Mouse (Mus musculus) adrenal gland, postnatal 4 days (tissue): ENCODE measurements at regions not wholly inside any gene's neighbourhood (a gene's known extent, or its start where the extent isn't known, plus 50 kb on each side); places are given as distances from the start of the nearest gene placed in this dataset.

Experiments used
- DNase-seq, 2 experiments: peaks; one replicate each; pipeline ENCODE4 v3.0.0; 2021 to 2022; ENCODE audit warnings: low spot score in 2 of 2, mixed read lengths in 2 of 2

DNA sequence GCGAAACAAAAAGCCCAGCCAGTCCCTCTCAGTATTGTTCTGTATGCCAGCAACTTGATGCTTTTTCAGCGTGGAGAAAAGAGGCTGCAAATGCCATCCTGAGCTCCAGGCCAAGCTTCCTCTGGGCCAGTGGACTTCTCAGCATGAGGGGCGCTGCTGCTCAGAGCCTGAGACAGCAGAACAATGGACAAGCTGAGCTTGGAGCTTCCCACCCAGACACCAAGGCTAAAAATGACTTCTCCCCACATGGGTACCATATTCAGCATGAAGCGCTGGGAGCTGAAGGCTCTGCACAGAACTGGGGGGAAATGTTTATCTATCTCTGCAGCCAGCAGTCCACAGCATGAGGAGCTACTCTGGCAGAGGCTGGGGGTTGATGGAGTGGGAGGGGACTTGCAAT is 402.3 kb downstream of the Pdcd6ip start:
- DNase-seq = no peak

DNA sequence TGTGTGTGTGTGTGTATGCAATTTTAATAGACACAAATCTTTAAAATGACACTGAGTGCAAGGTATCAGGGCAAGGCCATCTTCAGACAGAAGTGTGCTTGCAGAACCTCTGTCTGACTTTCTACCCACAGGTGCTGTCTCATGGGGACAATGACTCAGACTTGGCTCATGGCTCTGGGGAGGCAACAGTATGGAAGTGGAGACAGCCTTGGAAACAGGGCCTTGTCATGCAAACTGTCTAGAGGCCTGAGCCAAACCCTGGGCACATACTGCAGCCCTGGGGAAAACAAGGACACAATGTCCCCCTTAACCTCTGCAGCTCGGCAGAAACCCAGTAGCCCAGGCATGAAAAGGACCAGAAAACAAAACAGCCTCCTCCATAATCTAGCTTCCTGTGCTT is 405.6 kb downstream of the Pdcd6ip start:
- no peak for DNase-seq

DNA sequence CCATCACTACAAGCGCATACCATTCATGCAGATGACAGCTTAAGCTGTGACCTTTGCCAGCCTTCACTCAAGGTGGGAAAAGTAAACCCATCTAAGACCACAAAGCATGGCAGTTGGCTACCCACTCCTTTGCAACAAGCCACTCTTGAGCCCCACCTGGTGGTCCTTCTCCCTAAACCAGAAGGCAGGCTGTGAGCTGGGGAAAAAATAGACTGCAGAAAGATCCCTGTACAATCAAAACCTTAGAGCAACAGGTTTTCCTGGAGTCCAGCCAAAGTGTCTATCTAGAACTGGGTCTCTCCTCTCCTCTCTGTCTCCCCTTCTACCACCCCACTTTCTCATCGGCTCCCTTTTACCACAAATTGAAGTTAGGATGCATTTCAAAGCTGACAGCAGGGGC is 407.2 kb downstream of the Pdcd6ip start:
- DNase-seq = no peak

DNA sequence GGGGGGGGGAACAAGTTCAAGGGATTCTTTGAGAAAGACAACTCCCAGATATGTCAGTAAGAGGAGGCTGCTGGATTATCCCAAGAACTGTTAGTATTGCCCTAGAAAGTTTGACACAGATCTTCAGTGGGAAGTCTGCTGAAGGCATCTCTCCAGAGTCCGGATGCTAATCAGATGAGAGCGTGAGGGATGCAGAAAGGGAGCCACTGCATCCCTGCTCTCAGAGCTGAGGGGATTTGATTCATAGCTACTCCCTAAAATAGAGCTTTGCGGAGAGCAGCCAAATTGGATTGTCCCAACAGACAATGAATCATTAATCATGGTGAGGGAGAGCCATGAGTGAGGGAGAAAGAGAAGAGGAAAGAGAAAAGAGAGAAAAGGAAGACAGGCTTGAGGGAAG is 408.2 kb downstream of the Pdcd6ip start:
- DNase-seq = no peak

DNA sequence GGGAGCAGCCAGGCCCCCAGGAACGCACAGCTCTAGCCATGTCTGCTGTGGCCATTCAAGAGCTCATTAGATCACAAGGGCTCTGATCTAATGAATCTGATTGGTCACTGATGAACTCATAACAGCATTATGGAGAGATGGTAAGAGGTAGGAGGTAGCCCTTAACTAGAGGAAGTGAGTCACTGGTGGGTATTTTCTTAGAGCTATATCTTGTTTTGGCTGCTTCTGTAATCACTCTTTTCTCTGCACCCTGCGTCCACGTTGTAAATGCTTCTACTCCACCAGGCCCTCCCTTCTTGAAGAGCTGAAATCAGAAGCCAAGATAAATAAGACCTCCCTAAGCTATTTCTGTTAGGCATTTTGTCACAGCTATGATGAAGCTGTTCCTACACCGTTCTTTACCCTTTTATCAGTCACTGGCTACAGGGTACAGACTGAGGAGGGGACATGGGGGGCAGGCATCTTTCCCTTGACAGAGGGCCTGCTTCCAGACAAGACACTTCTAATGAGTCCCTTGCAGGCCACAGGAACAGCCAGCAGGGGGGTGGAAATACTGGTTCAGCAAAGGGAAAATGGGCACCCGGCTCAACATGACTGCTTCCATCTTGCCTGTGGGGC is 412.1 kb downstream of the Pdcd6ip start:
- no peak for DNase-seq

DNA sequence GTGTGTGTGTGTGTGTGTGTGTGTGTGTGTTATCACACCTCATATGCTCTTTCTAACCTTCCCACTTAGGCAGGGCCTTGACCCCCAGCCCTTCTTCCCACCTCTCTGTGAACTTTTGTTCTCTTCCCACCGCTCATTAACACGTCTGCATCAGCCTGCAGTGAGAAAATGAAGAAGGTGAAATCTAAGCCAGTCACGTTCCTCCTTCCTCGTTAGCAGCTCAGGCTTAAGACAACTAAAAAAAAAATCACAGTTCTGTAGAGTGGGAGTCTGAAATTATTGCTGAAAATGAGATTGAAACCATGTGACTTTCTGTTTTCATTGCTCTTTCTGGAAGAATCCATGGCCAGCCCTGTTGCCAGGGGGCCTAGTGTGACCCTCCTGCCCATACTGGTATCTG is 420.7 kb downstream of the Pdcd6ip start:
- no peak for DNase-seq

DNA sequence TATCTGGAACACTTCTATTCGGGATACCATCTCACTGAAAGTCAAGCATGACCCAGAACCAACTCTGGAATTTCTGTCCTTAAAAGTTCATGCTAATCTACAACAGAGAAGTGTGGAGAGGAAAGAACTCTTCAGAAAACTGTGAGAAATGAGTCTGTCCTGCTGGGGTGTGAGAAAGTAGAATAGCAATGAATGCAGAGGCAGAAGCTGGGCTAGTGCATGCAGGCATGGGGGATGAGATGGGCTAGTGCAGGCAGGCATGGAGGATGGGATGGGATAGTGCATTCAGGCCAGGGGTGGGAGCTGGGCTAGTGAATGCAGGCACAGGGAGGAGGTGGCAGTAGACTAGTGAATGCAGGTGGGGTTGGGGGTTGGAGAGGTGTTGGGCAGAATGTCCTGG is 424.8 kb downstream of the Pdcd6ip start:
- DNase-seq = no peak

DNA sequence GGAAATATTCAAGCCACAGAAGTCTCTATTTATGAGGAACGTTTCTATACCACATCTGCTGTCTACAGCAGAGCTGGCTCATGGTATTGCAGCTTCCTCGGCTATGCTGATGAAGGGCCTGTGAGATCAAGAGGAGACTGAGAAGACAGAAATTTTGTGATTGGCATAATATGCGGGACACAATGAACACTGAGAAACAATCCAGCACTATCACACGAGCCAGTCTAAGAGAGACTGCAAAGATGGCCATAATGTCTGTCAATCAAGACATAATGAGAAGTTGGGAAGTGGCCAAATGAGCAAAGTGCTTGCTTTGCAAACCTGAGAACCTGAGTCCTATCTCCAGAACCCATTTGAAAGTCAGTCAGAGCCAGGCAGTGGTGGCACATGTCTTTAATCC is 437.5 kb downstream of the Pdcd6ip start:
- no peak for DNase-seq

DNA sequence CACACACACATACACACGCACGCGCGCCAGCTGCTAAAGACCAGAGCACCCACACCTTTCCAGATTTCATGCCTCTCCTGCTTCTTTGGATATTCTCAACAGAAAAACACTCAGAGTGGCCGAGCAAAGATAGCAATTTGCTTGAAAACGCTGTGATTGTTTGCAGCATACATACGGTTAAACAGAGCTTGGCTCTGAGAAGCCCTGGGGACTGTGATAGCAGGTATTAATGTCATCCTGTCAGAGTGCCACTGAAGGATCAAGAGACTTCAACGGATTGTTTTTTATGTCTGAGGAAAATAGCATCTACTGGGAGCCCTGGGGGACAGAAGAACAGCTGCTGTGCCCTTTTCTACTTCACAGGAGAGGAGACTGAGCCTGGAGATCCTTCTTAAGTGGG is 440.4 kb downstream of the Pdcd6ip start:
- no peak for DNase-seq

DNA sequence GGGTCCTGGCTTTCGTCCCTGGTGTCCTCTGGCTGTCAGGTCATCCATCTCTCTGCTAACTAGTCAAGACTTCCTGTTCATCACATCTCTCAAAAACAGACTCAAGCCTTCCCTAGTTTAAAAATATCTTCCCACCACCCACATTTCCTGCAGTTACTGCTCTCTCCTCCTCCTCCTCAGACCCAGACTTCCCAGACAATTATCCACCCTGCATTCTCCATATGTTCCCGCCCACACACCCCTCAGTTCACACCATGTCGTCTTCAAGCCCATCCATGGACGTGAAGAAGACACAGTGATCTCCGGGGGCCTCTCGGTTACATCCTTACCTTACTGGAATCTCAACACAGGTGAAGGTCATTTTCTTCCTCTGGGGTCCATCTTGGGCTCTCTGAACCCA is 444.4 kb downstream of the Pdcd6ip start:
- DNase-seq = no peak

DNA sequence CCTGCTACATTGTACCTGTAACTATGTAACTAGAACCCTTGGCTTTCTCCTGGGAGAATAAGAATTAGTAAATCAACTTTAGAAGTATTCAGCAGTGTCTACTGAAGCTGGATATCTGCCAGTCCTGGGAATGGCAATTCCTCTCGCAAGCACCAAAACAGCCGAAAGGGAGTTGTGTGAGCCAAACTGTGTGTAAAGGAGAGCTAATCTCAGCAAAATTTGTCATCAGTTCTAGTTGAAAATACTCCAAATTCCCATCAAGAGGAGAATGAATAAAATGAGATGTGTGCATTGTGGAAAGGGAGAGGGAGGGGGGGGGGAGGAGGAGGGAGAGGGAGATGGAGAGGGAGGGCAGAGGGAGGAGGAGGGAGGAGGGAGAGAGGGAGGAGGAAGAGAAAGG is 447.8 kb downstream of the Pdcd6ip start:
- no peak for DNase-seq

DNA sequence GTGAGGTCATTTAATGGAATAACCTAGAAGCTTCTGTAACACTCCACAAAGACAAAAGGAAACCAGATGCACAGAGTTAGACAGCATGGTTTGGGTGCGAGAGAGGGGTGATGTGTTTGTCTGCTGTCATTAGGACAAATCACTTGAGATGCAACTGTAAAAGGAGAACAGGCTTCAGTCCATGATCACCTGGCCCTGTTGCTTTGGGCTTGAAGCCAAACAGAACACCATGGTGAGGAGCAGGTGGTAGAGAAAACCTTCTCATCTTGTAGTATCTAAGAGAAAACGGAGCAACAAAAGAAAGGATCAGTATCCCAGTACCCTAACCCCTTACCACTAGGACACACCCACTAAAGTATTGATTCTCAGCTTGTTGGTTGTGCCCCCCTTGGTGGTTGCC is 449.5 kb downstream of the Pdcd6ip start:
- no peak for DNase-seq

DNA sequence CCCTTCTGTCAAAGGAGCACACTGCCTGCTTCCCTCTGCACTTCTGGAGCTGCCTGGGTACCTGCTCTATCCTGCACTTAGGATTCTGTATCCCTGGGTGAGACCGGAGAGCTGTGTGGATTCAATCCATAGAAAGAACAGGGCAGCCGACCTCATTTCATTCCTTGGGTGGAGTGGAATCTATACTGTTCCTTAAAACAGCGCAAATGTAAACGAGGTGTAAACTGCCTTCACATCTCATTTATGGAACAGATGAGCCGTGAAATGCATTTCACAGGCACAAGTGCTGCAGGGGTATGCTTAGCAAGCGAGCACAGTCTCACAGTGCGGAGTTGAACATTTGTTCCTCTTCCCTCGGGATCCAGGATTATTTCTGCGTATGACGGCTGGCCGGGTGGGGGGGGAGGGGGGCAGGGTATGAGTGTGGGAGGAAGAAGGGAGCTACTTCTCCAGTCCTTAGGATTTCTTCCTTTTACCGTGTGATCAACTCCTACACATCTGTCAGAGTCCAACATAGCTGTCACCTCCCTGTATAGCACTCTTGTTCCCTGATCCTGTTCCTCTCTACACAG is 459.3 kb downstream of the Pdcd6ip start:
- no peak for DNase-seq

DNA sequence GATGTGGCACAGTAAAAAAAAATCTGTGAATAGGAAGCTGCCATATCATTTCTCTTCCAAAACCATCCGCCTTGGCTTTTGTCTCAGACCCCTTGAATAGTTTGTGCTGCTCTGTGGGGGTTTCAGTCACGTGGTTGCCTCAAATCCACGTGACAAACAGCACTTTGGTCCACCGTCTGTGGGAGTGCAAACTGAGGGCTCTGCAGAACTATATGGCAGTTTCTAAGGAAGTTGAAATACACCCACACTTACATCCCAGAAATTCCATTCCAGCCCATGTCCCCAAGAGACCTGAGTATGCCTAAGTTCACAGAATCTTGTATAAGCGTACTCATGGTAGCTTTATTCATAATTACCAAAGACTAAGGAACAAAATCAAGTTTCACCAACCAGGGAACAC is 460.1 kb downstream of the Pdcd6ip start:
- DNase-seq = no peak

DNA sequence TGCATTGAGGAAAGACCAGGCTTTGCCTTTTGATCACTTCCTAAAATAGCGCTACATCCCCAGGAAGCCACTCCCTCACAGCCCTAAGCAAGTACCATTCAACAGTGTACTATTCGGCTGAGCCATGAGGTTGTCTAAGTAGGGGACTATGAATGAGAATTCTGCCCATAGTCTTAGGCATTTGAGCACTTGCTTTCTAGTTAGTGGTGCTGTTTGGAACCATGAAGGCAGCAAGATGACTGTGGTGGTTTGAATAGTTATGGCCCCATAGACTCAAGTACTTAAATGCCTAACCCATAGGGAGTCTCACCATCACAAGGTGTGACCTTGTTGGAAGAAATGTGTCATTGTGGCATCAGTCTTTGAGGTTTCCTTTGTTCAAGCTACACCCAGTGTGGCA is 464.2 kb downstream of the Pdcd6ip start:
- no peak for DNase-seq

DNA sequence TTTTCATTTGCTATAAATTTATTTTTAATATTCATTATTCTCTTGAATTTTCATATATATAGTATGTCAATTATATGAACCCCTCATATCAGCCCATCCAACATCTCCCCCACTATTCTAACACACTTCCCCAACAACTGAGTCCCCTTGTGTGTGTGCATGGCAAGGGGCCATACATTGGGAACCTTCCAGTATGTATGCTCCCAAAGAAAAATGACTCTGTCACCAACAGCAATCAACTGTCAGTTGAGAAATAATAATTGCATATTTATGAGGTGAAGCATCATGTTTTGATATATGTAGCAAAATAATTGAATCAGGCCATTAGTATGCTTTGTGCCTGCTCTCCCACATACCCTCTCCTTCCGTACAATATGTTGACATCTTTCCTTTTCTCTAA is 474.7 kb downstream of the Pdcd6ip start:
- no peak for DNase-seq

DNA sequence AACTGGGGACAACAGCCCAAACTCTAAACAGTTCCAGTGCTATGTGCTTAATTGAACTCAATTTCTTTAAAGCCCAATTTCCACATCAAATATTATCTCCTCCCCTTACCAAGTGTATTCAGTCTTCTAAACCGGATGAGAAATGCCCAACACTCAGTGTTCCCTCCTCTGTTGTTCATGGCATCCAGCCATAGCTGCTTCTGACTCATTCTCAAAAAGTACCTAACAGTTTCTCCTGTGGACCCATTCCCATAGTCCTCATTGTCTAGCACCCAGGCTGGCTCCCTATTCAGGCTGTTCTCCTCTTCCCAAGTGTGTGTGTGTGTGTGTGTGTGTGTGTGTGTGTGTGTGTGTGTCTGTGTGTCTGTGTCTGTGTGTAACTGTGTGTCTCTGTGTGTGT is 478.7 kb downstream of the Pdcd6ip start:
- no peak for DNase-seq

DNA sequence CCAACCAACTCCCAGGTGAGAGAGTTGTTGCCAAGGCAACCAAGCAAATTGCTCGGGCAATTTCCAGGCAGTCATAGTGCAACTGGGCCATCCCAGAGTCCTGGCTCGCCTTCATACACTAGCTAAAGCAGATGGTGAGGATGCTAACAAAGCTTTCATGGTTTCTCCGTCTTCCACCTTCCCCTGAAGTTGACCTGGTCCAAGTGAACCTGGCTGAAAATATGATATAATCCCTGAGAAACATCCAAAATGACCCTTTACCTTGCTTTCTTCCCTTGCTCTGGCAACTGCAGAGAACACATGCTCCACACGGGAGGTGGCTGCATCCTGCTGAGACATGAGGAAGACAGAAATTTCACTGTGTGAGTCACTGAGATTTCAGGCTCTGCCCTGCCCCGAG is 494.1 kb downstream of the Pdcd6ip start:
- DNase-seq = no peak

DNA sequence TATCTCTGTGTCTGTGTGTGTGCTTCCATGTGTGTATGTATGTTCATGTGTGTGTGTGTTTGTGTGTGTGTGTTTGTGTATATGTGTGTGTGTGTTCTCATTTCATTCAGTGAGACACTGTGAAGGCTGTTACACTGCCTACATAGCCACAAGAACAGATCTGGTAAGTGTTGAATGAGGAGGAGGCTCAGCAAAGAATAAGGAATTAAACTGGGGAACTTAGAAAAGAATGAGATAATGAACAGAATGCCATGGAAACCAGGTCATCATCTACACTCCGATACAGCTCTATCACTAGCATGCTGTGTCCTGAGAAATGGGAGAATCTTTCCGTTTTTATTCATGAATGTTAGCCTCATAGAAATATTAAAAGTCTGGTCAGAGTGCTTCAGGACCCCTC is 495.7 kb downstream of the Pdcd6ip start:
- DNase-seq = no peak

DNA sequence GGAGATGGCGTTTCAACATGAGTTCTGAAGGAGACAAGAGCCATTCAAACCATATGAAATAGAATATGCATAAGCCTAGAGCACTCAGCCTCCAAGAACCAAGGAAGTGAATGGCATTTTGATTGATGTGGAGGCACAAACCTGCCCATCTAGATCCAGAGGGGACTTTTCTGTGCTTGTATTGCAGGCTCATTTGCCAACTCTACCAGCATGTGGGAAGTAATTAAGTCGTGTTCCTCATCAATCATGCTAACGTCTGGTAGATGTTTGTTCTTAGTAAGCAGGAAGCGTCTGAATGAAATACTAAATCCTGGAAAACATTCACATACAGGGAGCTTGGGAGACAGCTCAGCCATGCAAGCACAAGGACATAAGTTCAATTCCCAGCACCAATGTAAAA is 499.9 kb downstream of the Pdcd6ip start:
- no peak for DNase-seq

DNA sequence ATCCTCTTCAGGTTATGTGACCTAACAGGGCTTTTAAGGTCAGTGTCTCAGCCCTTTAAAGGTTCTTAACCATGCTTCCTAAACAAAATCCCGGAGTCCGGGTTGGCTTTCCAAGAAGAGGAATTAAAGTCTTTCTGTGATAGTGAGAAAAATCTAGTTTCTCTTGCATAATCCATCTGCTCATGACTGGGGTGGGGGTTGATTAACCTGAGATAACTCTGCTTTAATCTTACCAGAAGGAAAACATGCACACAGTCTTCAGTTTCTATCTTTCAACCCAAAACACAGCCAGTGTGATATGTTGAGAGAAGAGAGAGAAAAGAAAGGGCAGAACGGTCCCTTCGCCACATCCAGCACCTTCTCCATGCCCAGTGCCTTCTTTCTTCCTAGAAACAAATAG is 508.8 kb downstream of the Pdcd6ip start:
- no peak for DNase-seq

DNA sequence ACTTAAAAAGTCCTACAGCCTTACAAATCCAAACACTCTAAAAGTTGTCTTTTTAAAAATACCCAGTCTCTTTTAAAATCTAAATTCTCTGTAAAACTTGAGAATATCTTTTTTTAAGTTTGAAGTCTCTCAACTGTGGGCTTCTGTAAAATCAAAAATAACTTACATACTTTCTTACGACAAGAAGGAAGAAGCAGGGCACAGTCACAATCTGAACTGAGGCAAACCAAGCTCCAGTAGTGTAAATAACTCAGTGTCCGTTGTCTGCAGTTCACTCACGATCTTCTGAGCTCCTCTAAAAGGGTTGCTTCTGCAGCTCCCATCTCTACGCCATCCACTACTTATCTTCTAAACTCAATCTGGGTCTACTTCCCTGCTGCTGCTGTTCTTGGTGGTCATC is 512.5 kb downstream of the Pdcd6ip start:
- DNase-seq = no peak

DNA sequence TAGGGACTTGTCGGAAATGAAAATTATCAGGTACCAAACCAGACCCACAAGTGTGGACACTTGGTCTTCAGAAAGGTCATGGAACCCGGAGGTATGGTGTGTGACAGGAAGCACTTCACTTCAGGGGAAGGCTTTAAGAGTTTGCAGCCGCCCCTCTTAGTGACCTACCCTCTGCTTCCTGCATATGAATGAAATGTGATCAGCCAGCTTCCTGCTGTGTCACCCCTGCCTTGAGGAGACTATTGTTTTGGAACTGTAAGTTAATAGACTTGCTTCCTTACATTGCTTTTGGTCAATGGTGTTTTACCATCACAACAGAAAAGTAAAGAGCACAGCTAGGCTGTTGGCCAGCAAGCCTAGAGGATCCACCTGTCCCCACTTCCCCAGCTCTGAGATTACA is 515.3 kb downstream of the Pdcd6ip start:
- DNase-seq = no peak

DNA sequence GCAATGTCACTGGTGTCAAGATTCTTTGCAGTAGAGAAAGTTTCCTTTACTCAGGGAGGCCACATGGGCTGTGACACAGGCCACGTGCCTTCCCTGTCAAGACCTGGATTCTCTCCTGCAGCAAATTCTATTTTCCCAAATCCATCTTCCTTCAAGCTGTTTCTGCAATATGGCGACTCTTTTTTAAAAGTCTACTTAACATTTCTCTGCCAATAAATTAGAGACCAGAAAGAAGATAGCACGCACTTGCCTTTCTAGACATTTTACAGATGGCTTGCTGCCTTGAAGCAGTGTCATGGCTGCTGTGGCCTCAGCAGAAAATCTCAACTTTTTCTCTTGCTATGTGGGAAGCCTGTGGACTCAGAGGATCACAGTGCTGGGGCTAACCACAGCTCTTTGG is 516.9 kb downstream of the Pdcd6ip start:
- DNase-seq = no peak
